In the genomic region with DNA sequence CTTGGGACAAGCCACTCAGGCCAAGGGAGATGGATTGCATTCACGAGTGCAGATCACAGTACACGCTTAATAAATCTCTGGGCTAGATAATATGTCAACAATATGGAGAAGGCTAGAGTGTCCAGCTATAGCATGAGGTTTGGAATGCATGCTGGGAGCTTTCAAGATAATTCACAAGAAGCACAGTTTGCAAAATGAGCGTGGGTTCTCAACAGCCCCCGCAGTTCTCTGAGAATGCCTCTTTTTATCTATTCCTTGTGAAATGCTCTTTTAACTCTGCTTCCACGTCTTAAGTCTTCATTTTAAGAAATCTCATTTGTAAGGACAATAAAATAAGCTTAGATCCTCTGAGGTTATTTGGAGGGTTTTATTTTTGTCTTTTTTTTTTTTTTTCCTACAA, we compare ENCODE assay signal across 8 mouse cellular contexts.
"Had no signal": no experiment of that assay in that cellular context is flagged by ENCODE, and none has a peak within 500 bp of the region (broad histone marks: within the 10 kb centered on the region; RNA-seq: fewer than 3 reads in every experiment).

No protein-coding gene starts in this region.

- DNase-seq: kidney, adult 11 months; kidney, postnatal 10 days; kidney, postnatal 4 days; lung, adult 2 months; lung, postnatal 10 days; thymus, postnatal 14 days had no signal

- ATAC-seq: hindbrain, postnatal 0 days; midbrain, embryonic 15.5 days had no signal
